ENCODE assay signal across 8 mouse cellular contexts in the genomic region with DNA sequence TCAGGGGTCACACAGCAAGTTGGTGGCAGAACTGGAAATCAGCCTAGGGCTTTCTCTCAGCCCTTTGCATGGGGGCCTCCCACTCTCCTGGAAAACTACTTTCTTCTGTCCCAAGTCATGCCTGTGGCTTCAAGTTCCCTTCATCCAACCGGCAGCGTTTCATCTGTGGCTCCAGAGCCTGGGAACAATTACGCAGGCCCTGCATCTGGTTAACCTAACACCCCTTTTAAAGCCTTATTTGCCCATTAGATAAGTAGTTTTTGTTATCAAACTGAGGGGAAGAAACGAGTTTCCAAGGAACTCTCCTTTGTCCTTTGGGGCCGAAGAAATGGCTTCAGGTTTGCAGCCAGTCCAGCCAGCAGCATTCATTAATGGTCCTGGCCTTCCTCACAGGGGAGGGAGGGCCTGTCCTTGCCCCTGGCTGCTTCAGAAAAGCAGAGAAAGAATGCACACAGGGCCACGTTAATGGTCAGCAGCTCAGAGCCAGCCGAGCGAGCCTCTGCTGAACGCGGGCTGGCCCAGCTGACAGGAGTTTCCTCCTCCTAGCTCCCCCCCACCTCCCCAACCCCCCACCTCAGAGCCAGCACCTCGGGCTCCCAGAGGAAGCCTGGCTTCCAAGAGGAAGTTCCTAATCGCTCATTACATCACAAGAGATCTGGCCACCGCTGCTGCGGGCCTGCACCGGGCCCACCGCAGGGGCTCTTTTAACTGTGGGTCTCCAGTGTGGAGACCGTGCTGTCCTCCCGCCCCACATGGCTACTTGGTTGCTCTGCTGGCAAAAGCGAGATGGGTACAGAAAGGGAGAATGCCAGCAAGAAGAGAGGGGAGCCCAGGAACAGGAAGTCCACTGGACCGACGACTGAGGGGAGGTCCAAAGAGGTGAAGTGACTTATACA.
A peak's percentile ranks its signal among the peaks of the same experiment; 100 is the strongest.
DNase-seq lines count a peak whose midpoint lies in the region; ATAC-seq and TF ChIP-seq lines count a peak whose summit lies in the region.

No protein-coding gene starts in this region.

- H3K4me2 ChIP-seq in hindbrain, postnatal 0 days (ENCODE audit: low read depth, low read length) = peak overlapping the region; percentile 21; the same call in 1 of the 2 replicates
- H3K4me2 ChIP-seq in liver, embryonic 12.5 days = peak overlapping the region; percentile 28
- peak overlapping the region; percentile 30 for H3K4me2 ChIP-seq in stomach, embryonic 14.5 days (replicated peaks; ENCODE audit: low read depth, low read length)

- H3K36me3 ChIP-seq in hindbrain, postnatal 0 days (ENCODE audit: insufficient read depth, low read length) = no peaks in the 10 kb centered on the region
- H3K36me3 ChIP-seq in liver, embryonic 12.5 days = no peaks in the 10 kb centered on the region
- H3K36me3 ChIP-seq in stomach, embryonic 14.5 days (ENCODE audit: control insufficient read depth, insufficient read depth, low read length) = no peaks in the 10 kb centered on the region

- no peak for TF ChIP-seq CTCF in embryonic fibroblast, embryonic 13.5 days (IDR thresholded peaks at IDR 0.05; ENCODE audit: borderline replicate concordance, insufficient read depth, low read length)
- TF ChIP-seq CTCF in hindbrain, postnatal 0 days (IDR thresholded peaks at IDR 0.05; ENCODE audit: low read depth) = no peak

- H3K9ac ChIP-seq in hindbrain, postnatal 0 days (replicated peaks; ENCODE audit: low read length) = peak overlapping the region; percentile 23; the same call in 1 of the 2 replicates
- H3K9ac ChIP-seq in liver, embryonic 12.5 days = no peak overlapping the region
- H3K9ac ChIP-seq in stomach, embryonic 14.5 days (replicated peaks; ENCODE audit: low read depth, low read length) = peak overlapping the region; percentile 1; the same call in 1 of the 2 replicates

- H3K4me1 ChIP-seq in embryonic fibroblast, embryonic 13.5 days (ENCODE audit: control insufficient read depth, insufficient read depth, low read length) = peaks cover 27% of the 10 kb centered on the region
- H3K4me1 ChIP-seq in hindbrain, postnatal 0 days (ENCODE audit: insufficient read depth, low read length) = peaks cover 28% of the 10 kb centered on the region
- H3K4me1 ChIP-seq in liver, embryonic 12.5 days = peaks cover 77% of the 10 kb centered on the region
- H3K4me1 ChIP-seq in stomach, embryonic 14.5 days (ENCODE audit: control insufficient read depth, insufficient read depth, low read length) = peaks cover 71% of the 10 kb centered on the region

- DNase-seq in adrenal gland, postnatal 25 days = peak; percentile 35
- DNase-seq in hindbrain, postnatal 0 days (ENCODE audit: low spot score) = peak; percentile 27
- DNase-seq in testis, postnatal 14 days (ENCODE audit: low spot score) = no peak
- DNase-seq in layer of hippocampus, adult 9-11 months = no peak
- no peak for DNase-seq in gastrocnemius, postnatal 4 days (ENCODE audit: low spot score in 2 of 2)

- no peak for ATAC-seq in hindbrain, postnatal 0 days
- no peak for ATAC-seq in liver, embryonic 12.5 days
- 0 out of 2 replicates have a peak, but pooled peaks have one; percentile 5 for ATAC-seq in stomach, embryonic 14.5 days (ENCODE audit: insufficient number of reproducible peaks, insufficient read depth, low FRiP score, low read depth)

- TF ChIP-seq POLR2A in embryonic fibroblast, embryonic 13.5 days (IDR thresholded peaks at IDR 0.05; ENCODE audit: low read depth, low read length) = peak; percentile 57

- H3K9me3 ChIP-seq in hindbrain, postnatal 0 days (ENCODE audit: low read length) = no peaks in the 10 kb centered on the region
- H3K9me3 ChIP-seq in liver, embryonic 12.5 days (replicated peaks) = no peaks in the 10 kb centered on the region
- no peaks in the 10 kb centered on the region for H3K9me3 ChIP-seq in stomach, embryonic 14.5 days (ENCODE audit: control insufficient read depth, low read depth, low read length)

- peak overlapping the region; percentile 82 for H3K27ac ChIP-seq in embryonic fibroblast, embryonic 13.5 days (ENCODE audit: insufficient read depth, low read length)
- H3K27ac ChIP-seq in hindbrain, postnatal 0 days = peak overlapping the region; percentile 62
- H3K27ac ChIP-seq in liver, embryonic 12.5 days = peak overlapping the region; percentile 46
- H3K27ac ChIP-seq in stomach, embryonic 14.5 days (ENCODE audit: low read length) = peak overlapping the region; percentile 95

- WGBS in hindbrain, postnatal 0 days = 11% methylated on average over 21 of the region's 21 CpGs
- WGBS in liver, embryonic 12.5 days (ENCODE audit: insufficient replicate concordance) = 11% methylated on average over 21 of the region's 21 CpGs
- WGBS in stomach, embryonic 14.5 days = 6% methylated on average over 21 of the region's 21 CpGs

- no peaks in the 10 kb centered on the region for H3K27me3 ChIP-seq in hindbrain, postnatal 0 days (ENCODE audit: insufficient read depth, low read length)
- peaks cover 7% of the 10 kb centered on the region; the same call in 1 of the 2 replicates for H3K27me3 ChIP-seq in liver, embryonic 12.5 days (replicated peaks)
- no peaks in the 10 kb centered on the region for H3K27me3 ChIP-seq in stomach, embryonic 14.5 days (ENCODE audit: control insufficient read depth, insufficient read depth, low read length)

- H3K4me3 ChIP-seq in embryonic fibroblast, embryonic 13.5 days (ENCODE audit: insufficient read depth, low read length) = no peak overlapping the region
- H3K4me3 ChIP-seq in hindbrain, postnatal 0 days (ENCODE audit: low read length) = no peak overlapping the region
- no peak overlapping the region for H3K4me3 ChIP-seq in liver, embryonic 12.5 days
- no peak overlapping the region for H3K4me3 ChIP-seq in stomach, embryonic 14.5 days (ENCODE audit: low read depth, low read length)

Comparison
In these comparisons a context has a peak if more than half of its experiments do, and no peak if none do; other contexts are left out.
1. DNase-seq: peak in adrenal gland, postnatal 25 days (single experiment) and hindbrain, postnatal 0 days (single experiment); none in testis, postnatal 14 days (single experiment), layer of hippocampus, adult 9-11 months (single experiment) and gastrocnemius, postnatal 4 days (0 of 2).
2. Peak in every context shown above with its lines, with median percentiles within 50 percentile points of each other: H3K27ac ChIP-seq and H3K4me2 ChIP-seq.